Mouse (Mus musculus) kidney, embryonic 14.5 days (tissue): Measurements from ENCODE around the gene Rad51d. TPM values are rescaled to one million over a fixed set of nuclear protein-coding genes. Genes with fewer than 3 reads are reported as not detected.
"Not testable (repeated sequence)": the region's sequence is repeated elsewhere in the genome, so short reads cannot be mapped to it uniquely, and the experiment has no call there.

ENCODE experiments used
- ATAC-seq: fragments of 200-750 bp; cut with Nextera tagmentation; 2 replicates; pipeline ENCODE4 v1.8.0; 2017; ENCODE audit warnings: moderate number of reproducible peaks, mild to moderate bottlenecking, moderate TSS enrichment, moderate library complexity; ENCODE audit not compliant: low FRiP score, low TSS enrichment
- H3K27ac ChIP-seq: fragments of 300-500 bp; sonication (generic); 2 replicates; pipeline ENCODE4 v1.5.1; 2014; ENCODE audit warnings: low read depth, mild to moderate bottlenecking, low read length, moderate library complexity, mixed read lengths
- H3K27me3 ChIP-seq: fragments of 300-500 bp; sonication (generic); 2 replicates; pipeline ENCODE4 v1.6.1; 2014; ENCODE audit warnings: mild to moderate bottlenecking, low read length; ENCODE audit not compliant: control insufficient read depth, insufficient read depth
- H3K36me3 ChIP-seq: fragments of 300-500 bp; sonication (generic); 2 replicates; pipeline ENCODE4 v1.6.1; 2014; ENCODE audit warnings: low read length, mixed read lengths; ENCODE audit not compliant: control insufficient read depth, insufficient read depth
- H3K4me1 ChIP-seq: fragments of 300-500 bp; sonication (generic); 2 replicates; pipeline ENCODE4 v1.6.1; 2014; ENCODE audit warnings: low read length, mixed read lengths; ENCODE audit not compliant: control insufficient read depth, insufficient read depth
- H3K4me2 ChIP-seq: fragments of 300-500 bp; sonication (generic); replicated peaks from 2 replicates; pipeline ENCODE4 v1.6.1; 2014; ENCODE audit warnings: low read depth, mild to moderate bottlenecking, low read length
- H3K4me3 ChIP-seq: fragments of 300-500 bp; sonication (generic); 2 replicates; pipeline ENCODE4 v1.5.1; 2014; ENCODE audit warnings: mild to moderate bottlenecking, low read length
- H3K9ac ChIP-seq: fragments of 300-500 bp; sonication (generic); 2 replicates; pipeline ENCODE4 v1.6.1; 2014; ENCODE audit warnings: low read depth, mild to moderate bottlenecking, low read length, moderate library complexity
- H3K9me3 ChIP-seq: fragments of 300-500 bp; sonication (generic); 2 replicates; pipeline ENCODE4 v1.6.1; 2016; ENCODE audit warnings: low read length; ENCODE audit not compliant: control insufficient read depth
- WGBS: fragments of 180-500 bp; shearing (Covaris S2); extraction: QIAGEN DNeasy Blood & Tissue Kit; methylation state at CpG from one replicate; pipeline ENCODE4 v1.1.7; 2014; 5-methylcytosine and 5-hydroxymethylcytosine counted together
- polyA plus RNA-seq: library from polyadenylated mRNA; unstranded; fragments of >200 nt; fragmentation: Nextera tagmentation; extraction: Ambion mirVana; gene quantifications from 2 replicates; pipeline ENCODE4 v1.2.1, GENCODE M21; 2014

Gene Rad51d
- polyA plus RNA-seq, 1 experiment from 2014 or later, result 11.5 TPM

GRCm38 (mm10) chr11:82832402-82832801 is 58.0 kb downstream of the Rad51d start:
- not testable (repeated sequence) for H3K27ac ChIP-seq, H3K4me3 ChIP-seq, ATAC-seq, H3K9me3 ChIP-seq, H3K4me2 ChIP-seq, H3K36me3 ChIP-seq, H3K9ac ChIP-seq, H3K27me3 ChIP-seq
- WGBS, result 84% methylated on average over 10 of the region's 10 CpGs
- H3K4me1 ChIP-seq, result peaks cover 14% of the 10 kb centered on the region; the same call in 1 of the 2 replicates

- H3K4me3 ChIP-seq, result no peak overlapping the region
- no peak for ATAC-seq
- no peaks in the 10 kb centered on the region for H3K9me3 ChIP-seq
- 25% methylated on average over 10 of the region's 10 CpGs for WGBS
- no peaks in the 10 kb centered on the region for H3K36me3 ChIP-seq
- peaks cover 11% of the 10 kb centered on the region; the same call in 1 of the 2 replicates for H3K4me1 ChIP-seq
- H3K9ac ChIP-seq, result no peak overlapping the region
- H3K4me2 ChIP-seq, result peak overlapping the region; percentile 24
- 0 out of 2 replicates have a peak overlapping the region, but pooled peaks have one; percentile 1 for H3K27ac ChIP-seq
- no peaks in the 10 kb centered on the region for H3K27me3 ChIP-seq
Measured at GRCm38 (mm10) chr11:82831008-82831893, 59.2 kb downstream of the Rad51d start.

- H3K27ac ChIP-seq, result no peak overlapping the region
- H3K9me3 ChIP-seq, result no peaks in the 10 kb centered on the region
- H3K4me2 ChIP-seq, result no peak overlapping the region
- no peak overlapping the region for H3K9ac ChIP-seq
- no peaks in the 10 kb centered on the region for H3K36me3 ChIP-seq
- ATAC-seq, result no peak
- H3K4me3 ChIP-seq, result no peak overlapping the region
- no peaks in the 10 kb centered on the region for H3K27me3 ChIP-seq
- peaks cover 7% of the 10 kb centered on the region; the same call in 1 of the 2 replicates for H3K4me1 ChIP-seq
Measured at GRCm38 (mm10) chr11:82826818-82827217, 63.6 kb downstream of the Rad51d start.

Other genes starting within 250 kb of the Rad51d start
- 0.21 and 0.31 TPM in 2 replicates for gene Cct6b, start 126.3 kb downstream of the Rad51d start, polyA plus RNA-seq
- gene Zfp830, start 126.3 kb downstream of the Rad51d start, polyA plus RNA-seq, result 33.6 and 38.3 TPM in 2 replicates
- 21.9 and 40.4 TPM in 2 replicates for gene Lig3, start 109.5 kb downstream of the Rad51d start, polyA plus RNA-seq
- 13.1 and 23.5 TPM in 2 replicates for gene Rffl, start 19.4 kb downstream of the Rad51d start, polyA plus RNA-seq
- 0.19 and 0.23 TPM in 2 replicates for gene Fndc8, start 1.5 kb upstream of the Rad51d start, polyA plus RNA-seq
- gene Nle1, start 17.8 kb upstream of the Rad51d start, polyA plus RNA-seq, result 32.2 and 33.7 TPM in 2 replicates
- 2.4 and 2.5 TPM in 2 replicates for gene Unc45b, start 19.9 kb upstream of the Rad51d start, polyA plus RNA-seq
- 6.0 and 8.0 TPM in 2 replicates for gene Slfn5, start 60.7 kb upstream of the Rad51d start, polyA plus RNA-seq
- gene Slfn9, start 101.2 kb upstream of the Rad51d start, polyA plus RNA-seq, result 11.6 and 18.6 TPM in 2 replicates
- gene Slfn8, start 130.2 kb upstream of the Rad51d start, polyA plus RNA-seq, result 0.17 and 0.41 TPM in 2 replicates
- gene Slfn2, start 174.5 kb upstream of the Rad51d start, polyA plus RNA-seq, result 3.3 and 3.8 TPM in 2 replicates
- 0.22 TPM in 1 of 2 replicates, not detected in the other for gene Slfn1, start 226.2 kb upstream of the Rad51d start, polyA plus RNA-seq